Mouse (Mus musculus) testis, adult 2 months (tissue): ENCODE measurements around the gene Gnb1. TPM values are rescaled to one million over a fixed set of nuclear protein-coding genes. Genes with fewer than 3 reads are reported as not detected.

Experiments
- H3K27ac ChIP-seq: fragments of 200-500 bp; 2 replicates; pipeline ENCODE4 v1.5.1; 2012; ENCODE audit warnings: low read depth, low read length; ENCODE audit not compliant: control insufficient read depth, insufficient read depth
- H3K27me3 ChIP-seq: fragments of 200-500 bp; 2 replicates; pipeline ENCODE4 v1.6.1; 2012; ENCODE audit warnings: mild to moderate bottlenecking, low read length, moderate library complexity; ENCODE audit not compliant: control insufficient read depth, insufficient read depth
- H3K36me3 ChIP-seq: fragments of 200-500 bp; 2 replicates; pipeline ENCODE4 v1.6.1; 2012; ENCODE audit warnings: mild to moderate bottlenecking, low read length; ENCODE audit not compliant: control insufficient read depth, insufficient read depth
- H3K4me1 ChIP-seq: fragments of 200-500 bp; 2 replicates; pipeline ENCODE4 v1.6.1; 2012; ENCODE audit warnings: low read length; ENCODE audit not compliant: control insufficient read depth, insufficient read depth
- H3K4me3 ChIP-seq: fragments of 200-500 bp; 2 replicates; pipeline ENCODE4 v1.5.1; 2012; ENCODE audit warnings: low read depth, mild to moderate bottlenecking, low read length, moderate library complexity, mixed read lengths; ENCODE audit not compliant: control insufficient read depth
- CTCF ChIP-seq: fragments of 200-500 bp; IDR thresholded peaks from 2 replicates; pipeline ENCODE4 v1.5.1; 2012; ENCODE audit warnings: low read depth, mild to moderate bottlenecking, inconsistent platforms, low read length, moderate library complexity; ENCODE audit not compliant: control insufficient read depth, insufficient read depth, insufficient replicate concordance
- POLR2A ChIP-seq: fragments of 200-500 bp; IDR thresholded peaks from 2 replicates; pipeline ENCODE4 v1.6.1; 2012; ENCODE audit warnings: low read depth, mild to moderate bottlenecking, inconsistent platforms, low read length, moderate library complexity; ENCODE audit not compliant: control insufficient read depth
- polyA plus RNA-seq: library from polyadenylated mRNA; depleted of rRNA; stranded (reverse); fragments of >200 nt; gene quantifications from 2 replicates; pipeline ENCODE4 v1.2.3, GENCODE M21; 2012

Gnb1 gene
- polyA plus RNA-seq, 1 experiment: 422 TPM

- peaks cover 5% of the 10 kb centered on the region for H3K4me1 ChIP-seq
- H3K36me3 ChIP-seq: no peaks in the 10 kb centered on the region
- no peak for TF ChIP-seq POLR2A
- no peak for TF ChIP-seq CTCF
- no peaks in the 10 kb centered on the region for H3K27me3 ChIP-seq
- no peak overlapping the region for H3K4me3 ChIP-seq
- H3K27ac ChIP-seq: no peak overlapping the region
Observed at GRCm38 (mm10) chr4:155494891-155495290, 3.7 kb downstream of the Gnb1 start.

- Histone ChIP-seq H3K36me3 (no peaks in the 10 kb centered on the region), H3K4me3 (no peak overlapping the region), H3K27me3 (no peaks in the 10 kb centered on the region), H3K27ac (no peak overlapping the region), H3K4me1 (peaks cover 2% of the 10 kb centered on the region)
- no peak for TF ChIP-seq POLR2A
- TF ChIP-seq CTCF: no peak
Observed at GRCm38 (mm10) chr4:155497963-155498362, 6.8 kb downstream of the Gnb1 start.

DNA sequence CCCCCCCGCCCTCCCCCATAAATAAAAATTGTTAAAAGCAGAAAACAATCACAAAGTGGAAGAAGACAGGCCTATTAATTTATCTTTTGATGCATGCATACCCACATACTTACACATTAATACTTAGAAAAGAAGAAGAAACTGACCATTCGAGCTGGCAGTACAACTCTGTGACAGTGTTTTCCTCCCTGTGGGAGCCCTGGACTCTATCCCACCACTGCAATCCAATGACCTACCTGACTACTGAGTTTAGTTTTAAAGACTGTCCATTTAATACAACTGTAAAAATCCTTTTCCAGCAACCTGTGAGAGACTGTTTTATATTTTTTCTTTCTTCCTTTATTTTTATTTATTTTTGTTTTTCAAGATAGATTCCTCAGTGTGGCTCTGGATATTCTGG lies 10.0 kb downstream of the Gnb1 start:
- Histone ChIP-seq H3K27ac (no peak overlapping the region), H3K4me3 (no peak overlapping the region), H3K36me3 (no peaks in the 10 kb centered on the region), H3K4me1 (peaks cover 8% of the 10 kb centered on the region), H3K27me3 (no peaks in the 10 kb centered on the region)
- no peak for TF ChIP-seq POLR2A
- no peak for TF ChIP-seq CTCF

DNA sequence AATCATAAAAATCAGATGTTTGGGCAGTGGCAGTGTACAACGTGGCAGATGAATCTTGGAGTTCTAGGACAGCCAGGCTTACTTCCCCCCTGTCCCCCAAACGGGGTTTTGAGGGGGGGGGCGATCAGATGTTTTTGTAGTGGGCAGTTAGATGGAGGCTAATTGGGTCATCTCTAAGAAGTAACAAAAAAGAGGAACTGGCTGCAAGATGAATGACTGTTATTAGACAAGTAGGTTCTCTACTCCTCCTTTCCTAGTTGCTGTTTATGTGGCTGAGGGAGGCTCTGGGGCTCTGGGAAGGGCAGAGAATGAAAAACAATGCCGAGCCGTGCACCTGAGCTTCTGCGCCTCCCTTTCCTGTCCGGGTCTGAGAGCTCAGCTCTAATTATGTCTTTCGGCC lies 13.9 kb downstream of the Gnb1 start:
- no peak overlapping the region for H3K27ac ChIP-seq
- no peaks in the 10 kb centered on the region for H3K36me3 ChIP-seq
- TF ChIP-seq POLR2A (no peak), CTCF (no peak)
- no peaks in the 10 kb centered on the region for H3K27me3 ChIP-seq
- H3K4me3 ChIP-seq: no peak overlapping the region
- H3K4me1 ChIP-seq: peaks cover 8% of the 10 kb centered on the region

DNA sequence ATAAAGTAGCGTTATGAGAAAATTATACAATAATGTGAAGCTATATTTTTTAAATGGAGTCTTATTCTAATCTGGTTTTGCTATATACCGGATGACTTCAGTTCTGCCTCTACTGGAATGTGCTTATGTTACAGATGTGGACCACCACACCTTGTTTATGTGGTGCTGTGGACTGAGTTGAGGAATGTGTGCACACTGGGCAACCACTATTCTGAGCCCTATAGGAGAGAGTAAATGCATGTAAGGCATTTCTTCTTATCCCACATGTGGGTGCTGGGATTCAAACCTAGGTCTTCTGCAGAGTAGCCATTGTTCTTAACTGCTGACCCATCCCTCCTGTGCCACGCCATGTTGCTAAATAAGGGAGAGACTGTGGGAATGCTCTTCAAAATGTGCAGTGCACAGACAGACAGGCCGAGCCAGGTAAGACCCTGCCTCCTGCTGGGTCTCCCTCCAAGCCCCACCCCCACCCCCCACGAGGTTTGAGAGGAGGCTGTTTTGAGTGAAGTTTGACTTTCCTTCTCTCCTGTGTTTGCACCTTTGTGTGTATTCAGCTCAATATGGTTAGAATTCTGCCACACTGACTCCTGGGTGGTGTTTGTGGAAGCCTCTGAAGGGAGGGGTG lies 14.6 kb downstream of the Gnb1 start:
- no peaks in the 10 kb centered on the region for H3K27me3 ChIP-seq
- H3K27ac ChIP-seq: no peak overlapping the region
- H3K4me1 ChIP-seq: peaks cover 8% of the 10 kb centered on the region
- no peak overlapping the region for H3K4me3 ChIP-seq
- no peaks in the 10 kb centered on the region for H3K36me3 ChIP-seq
- TF ChIP-seq POLR2A (no peak), CTCF (no peak)

DNA sequence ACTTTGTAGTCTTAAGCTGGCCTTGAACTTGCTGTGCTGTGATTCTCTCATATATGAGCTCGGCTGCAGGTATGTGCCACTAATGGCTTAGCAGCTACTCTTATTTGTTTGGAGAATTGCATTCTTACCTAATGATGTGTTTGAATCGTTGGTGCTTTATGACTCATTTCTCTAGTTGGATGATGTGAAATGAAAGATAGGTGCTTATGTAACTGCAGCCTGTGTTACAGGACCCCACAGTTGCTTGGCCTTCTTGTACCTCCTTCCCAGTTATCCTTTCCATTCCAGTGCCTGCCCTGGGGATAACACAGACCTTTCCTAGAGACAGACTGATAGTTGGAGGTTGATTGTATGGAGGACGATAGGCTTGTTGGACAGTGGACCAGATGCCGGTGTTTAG lies 17.5 kb downstream of the Gnb1 start:
- TF ChIP-seq POLR2A (no peak), CTCF (no peak)
- H3K27ac ChIP-seq: no peak overlapping the region
- H3K4me1 ChIP-seq: peaks cover 8% of the 10 kb centered on the region
- no peak overlapping the region for H3K4me3 ChIP-seq
- H3K27me3 ChIP-seq: no peaks in the 10 kb centered on the region
- no peaks in the 10 kb centered on the region for H3K36me3 ChIP-seq

DNA sequence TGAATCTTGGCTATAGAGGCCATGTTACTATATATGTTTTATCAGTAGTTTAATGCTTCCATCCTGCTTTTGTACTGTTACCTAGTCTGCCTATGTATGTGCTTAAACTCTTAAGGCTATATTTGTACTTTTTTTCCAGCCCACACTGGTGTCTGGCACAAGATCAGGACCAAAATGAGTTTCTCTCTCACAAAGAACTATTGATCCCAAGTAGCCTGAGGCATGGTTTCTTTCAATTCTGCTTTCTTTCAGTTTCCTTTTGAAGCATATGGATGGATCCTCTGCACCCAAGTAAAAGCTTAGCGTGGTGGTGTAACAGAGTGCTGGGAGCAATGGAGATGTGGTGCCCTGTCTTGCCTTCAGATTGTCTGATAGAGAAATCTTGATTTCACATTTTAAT lies 19.8 kb downstream of the Gnb1 start:
- no peaks in the 10 kb centered on the region for H3K36me3 ChIP-seq
- no peak for TF ChIP-seq CTCF
- no peak for TF ChIP-seq POLR2A
- no peak overlapping the region for H3K4me3 ChIP-seq

DNA sequence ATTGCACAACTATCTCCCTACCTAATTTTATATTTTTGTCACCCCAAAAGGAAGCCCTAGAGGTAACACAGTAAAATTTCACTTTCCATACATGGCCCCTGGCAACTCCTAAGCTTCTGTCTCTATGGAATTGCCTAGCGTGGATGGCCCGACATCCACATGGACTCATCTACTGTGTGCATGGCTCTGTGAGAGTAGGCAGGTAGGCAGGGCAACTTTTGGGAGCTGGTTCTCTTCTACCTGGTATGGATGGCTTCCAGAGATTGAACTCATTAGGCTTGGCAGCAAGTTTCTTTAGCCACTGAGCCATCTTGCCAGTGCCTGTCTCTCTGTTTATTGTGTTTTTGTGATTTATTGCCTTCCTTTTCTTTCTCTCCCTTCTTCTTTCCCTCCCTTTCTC lies 23.6 kb downstream of the Gnb1 start:
- no peak overlapping the region for H3K4me3 ChIP-seq
- no peaks in the 10 kb centered on the region for H3K36me3 ChIP-seq
- no peaks in the 10 kb centered on the region for H3K27me3 ChIP-seq
- TF ChIP-seq POLR2A (no peak), CTCF (no peak)
- H3K4me1 ChIP-seq: no peaks in the 10 kb centered on the region
- no peak overlapping the region for H3K27ac ChIP-seq

More for the DNA sequence above, 19.8 kb downstream of the Gnb1 start:
- Histone ChIP-seq H3K27ac (no peak overlapping the region), H3K27me3 (no peaks in the 10 kb centered on the region), H3K4me1 (peaks cover under 1% of the 10 kb centered on the region; the same call in 1 of the 2 replicates)
